Mouse (Mus musculus) olfactory bulb, adult 2 months (tissue): Measurements from ENCODE around the gene Ang6. TPM values are rescaled to one million over a fixed set of nuclear protein-coding genes. Genes with fewer than 3 reads are reported as not detected.
"Not testable (repeated sequence)": the region's sequence is repeated elsewhere in the genome, so short reads cannot be mapped to it uniquely, and the experiment has no call there.

Experiments used
- H3K27ac ChIP-seq: fragments of 200-500 bp; 2 replicates; pipeline ENCODE4 v1.5.1; 2012; ENCODE audit warnings: low read depth, low read length; ENCODE audit not compliant: insufficient read depth
- H3K4me1 ChIP-seq: fragments of 200-500 bp; 2 replicates; pipeline ENCODE4 v1.6.1; 2012; ENCODE audit warnings: low read length; ENCODE audit not compliant: control insufficient read depth, insufficient read depth
- H3K4me3 ChIP-seq: fragments of 200-500 bp; 2 replicates; pipeline ENCODE4 v1.5.1; 2012; ENCODE audit warnings: mild to moderate bottlenecking, low read depth, low read length, moderate library complexity; ENCODE audit not compliant: insufficient read depth
- CTCF ChIP-seq: fragments of 200-500 bp; IDR thresholded peaks from 2 replicates; pipeline ENCODE4 v1.5.1; 2012; ENCODE audit warnings: low read depth, mild to moderate bottlenecking, low read length, moderate library complexity; ENCODE audit not compliant: insufficient read depth
- POLR2A ChIP-seq: fragments of 200-500 bp; IDR thresholded peaks from 2 replicates; pipeline ENCODE4 v1.6.1; 2012; ENCODE audit warnings: mild to moderate bottlenecking, low read depth, low read length, moderate library complexity; ENCODE audit not compliant: insufficient read depth
- WGBS: fragments of 180-500 bp; shearing (Covaris S2); methylation state at CpG from one replicate; pipeline ENCODE4 v1.1.7; 2018; 5-methylcytosine and 5-hydroxymethylcytosine counted together
- polyA plus RNA-seq: library from polyadenylated mRNA; stranded (reverse); fragments of >200 nt; gene quantifications from 2 replicates; pipeline ENCODE4 v1.2.4, GENCODE M21; 2012; ENCODE audit warnings: low replicate concordance; ENCODE audit not compliant: missing spikeins, insufficient read depth, insufficient read length

Gene Ang6
- not detected in 2 replicates for polyA plus RNA-seq

DNA sequence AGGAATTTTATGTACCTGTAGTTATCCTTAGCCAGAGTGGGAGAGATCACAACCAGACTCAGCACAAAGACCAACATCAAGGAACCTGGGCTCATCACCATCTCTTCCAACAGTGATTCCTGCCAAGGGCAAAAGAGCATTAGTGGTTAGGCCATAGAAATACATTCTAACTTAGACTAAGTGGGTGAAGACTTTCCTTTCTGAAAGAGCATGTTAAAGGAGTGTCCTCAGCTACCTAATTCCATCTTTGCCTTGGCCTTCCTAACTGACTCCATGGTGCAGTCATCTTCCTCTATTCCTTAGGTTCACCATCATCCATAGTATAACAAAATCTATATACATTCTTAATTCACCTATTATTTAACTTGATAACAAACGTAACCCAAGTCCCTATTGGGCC lies at the start of gene Ang6:
TSS of gene Ang6 (minus strand) at position 101 of the 400 bp plus-strand sequence.
- Histone ChIP-seq H3K4me3 (no peak within 1 kb of the TSS), H3K4me1 (no peaks in the 10 kb centered on the region), H3K27ac (no peak within 1 kb of the TSS)
- WGBS: 91% methylated on average over 1 of the region's 1 CpGs
- TF ChIP-seq CTCF: no peak
- TF ChIP-seq POLR2A: no peak

DNA sequence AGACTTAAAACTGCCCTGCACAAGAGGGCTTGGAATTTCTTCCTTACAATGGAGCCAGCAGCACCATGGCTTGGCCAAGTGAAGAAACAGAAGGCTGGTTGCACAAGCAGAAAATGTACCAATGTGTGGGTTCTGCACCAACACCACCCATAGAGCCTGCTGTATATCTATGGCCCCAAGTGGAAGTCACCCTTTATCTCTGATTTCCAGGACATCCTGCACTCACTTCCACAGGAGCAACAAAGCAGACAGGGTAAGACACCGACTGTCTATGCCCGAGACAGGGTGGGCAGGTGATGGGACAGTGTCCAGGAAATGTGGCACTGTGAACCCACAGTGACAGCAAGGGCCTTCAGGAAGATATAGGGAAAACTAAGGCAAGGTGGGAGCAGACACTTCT lies 44.5 kb upstream of the Ang6 start:
- H3K4me1 ChIP-seq, H3K27ac ChIP-seq, H3K4me3 ChIP-seq: not testable (repeated sequence)
- 95% methylated on average over 2 of the region's 2 CpGs for WGBS

DNA sequence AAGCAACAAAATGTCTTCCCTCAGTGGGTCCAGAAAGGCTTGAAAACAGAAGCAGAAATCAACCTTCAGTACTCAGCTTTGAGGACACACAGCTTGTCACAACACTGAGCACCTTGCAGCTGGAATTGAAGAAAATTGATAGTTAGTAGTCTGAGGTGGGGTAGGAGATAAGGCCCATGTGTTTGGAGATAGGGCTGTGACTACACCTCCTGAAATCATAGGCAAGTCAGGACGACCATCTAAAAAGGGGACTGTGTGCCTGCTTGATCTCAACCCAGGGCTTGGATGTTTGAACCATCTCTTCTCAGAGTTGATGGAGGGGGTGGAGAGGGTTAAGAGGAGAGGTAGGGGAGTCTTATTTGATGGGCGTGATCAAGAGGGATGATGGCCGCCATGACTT lies 29.8 kb upstream of the Ang6 start:
- H3K4me3 ChIP-seq, H3K4me1 ChIP-seq, H3K27ac ChIP-seq: not testable (repeated sequence)
- 87% methylated on average over 1 of the region's 3 CpGs for WGBS

DNA sequence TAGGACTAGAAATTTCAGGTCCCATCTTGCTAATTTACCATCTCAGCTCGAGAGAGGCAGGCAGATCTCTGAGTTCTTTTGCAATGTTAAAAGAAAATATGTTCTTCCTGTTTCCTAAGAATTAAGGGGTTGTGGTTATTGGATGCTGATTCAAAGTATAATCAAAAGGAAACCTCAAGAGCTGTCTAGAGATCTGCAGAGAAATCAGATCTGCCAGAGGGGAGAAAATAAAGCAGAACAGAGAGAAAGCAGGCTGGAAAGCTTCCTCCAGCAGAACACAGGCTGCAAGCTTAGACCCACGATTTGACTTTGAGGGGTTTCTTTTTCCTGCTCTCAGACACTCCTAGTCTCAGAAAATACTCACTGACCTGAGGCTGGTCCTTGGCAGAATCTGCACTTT lies 7.6 kb upstream of the Ang6 start:
- WGBS: 61% methylated on average over 2 of the region's 2 CpGs
- H3K27ac ChIP-seq, H3K4me1 ChIP-seq, H3K4me3 ChIP-seq: not testable (repeated sequence)

DNA sequence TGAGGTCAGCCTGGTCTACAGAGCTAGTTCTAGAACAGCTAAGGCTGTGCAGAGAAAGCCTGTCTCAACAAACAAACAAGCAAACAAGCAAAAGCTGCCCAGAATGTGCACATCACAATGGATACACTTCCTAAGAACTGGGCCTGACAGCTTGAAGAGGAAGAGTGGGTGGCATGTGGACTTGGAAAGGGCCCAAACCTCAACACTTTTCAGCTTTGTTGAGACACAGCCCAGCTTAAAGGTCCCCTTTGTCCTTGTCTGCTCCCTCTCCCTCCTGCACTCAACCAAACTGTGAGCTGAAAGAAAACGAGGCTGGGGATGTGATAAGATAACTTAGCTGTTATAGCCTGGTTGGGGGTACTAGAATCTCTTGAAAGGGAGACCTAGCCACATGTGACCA lies 6.0 kb upstream of the Ang6 start:
- WGBS: no CpG with 5 or more reads among the region's 1 CpGs
- H3K4me3 ChIP-seq, H3K4me1 ChIP-seq, H3K27ac ChIP-seq: not testable (repeated sequence)

DNA sequence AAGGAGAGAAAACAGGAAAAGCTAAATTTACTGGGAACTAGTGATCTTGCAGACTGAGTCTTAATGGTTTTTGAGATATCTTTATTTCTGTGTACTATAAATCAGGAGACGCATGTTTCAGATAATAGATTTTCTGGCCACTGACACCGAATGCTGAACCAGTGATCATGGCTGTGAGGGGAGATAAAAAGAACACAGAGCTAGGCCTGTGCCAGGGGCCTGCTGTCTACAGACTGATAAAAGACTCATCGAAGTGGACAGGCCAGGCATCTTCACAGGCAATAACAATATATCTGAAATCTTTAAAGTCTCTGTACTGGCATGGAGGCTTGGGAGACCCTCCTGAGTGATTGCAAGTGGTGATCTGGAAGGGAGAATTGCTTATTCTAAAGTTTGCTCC lies 469 bp downstream of the Ang6 start:
- WGBS: 90% methylated on average over 3 of the region's 3 CpGs
- Histone ChIP-seq H3K4me1 (no peaks in the 10 kb centered on the region), H3K27ac (no peak overlapping the region), H3K4me3 (no peak overlapping the region)
- TF ChIP-seq POLR2A (no peak), CTCF (no peak)

DNA sequence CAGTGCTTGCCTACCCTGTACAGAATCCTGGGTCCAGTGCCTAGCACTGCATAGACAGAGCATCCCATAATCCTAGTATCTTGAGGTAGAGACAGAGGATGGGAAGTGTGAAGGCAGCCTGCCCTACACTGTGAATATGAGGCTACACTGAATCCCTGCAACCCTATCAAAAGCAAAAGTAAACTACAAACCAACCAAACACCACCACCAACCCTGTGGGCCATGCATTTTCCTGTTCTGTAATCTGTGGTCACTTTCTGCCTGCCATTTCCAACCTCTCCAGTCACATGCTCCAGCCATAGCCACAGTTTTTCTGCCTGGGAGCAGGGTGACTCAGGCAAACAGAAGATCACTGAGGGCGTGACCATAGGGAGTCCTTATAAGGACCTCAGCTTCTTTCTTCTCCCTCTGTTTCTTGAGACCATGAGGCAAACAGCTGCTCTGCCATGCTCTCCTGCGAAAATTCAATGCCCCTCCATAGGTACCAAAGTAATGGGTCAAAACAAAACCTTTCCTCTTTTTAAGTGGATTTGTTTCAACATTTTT lies 3.5 kb downstream of the Ang6 start:
- H3K4me1 ChIP-seq, H3K27ac ChIP-seq, H3K4me3 ChIP-seq: not testable (repeated sequence)
- WGBS: 85% methylated on average over 2 of the region's 2 CpGs

DNA sequence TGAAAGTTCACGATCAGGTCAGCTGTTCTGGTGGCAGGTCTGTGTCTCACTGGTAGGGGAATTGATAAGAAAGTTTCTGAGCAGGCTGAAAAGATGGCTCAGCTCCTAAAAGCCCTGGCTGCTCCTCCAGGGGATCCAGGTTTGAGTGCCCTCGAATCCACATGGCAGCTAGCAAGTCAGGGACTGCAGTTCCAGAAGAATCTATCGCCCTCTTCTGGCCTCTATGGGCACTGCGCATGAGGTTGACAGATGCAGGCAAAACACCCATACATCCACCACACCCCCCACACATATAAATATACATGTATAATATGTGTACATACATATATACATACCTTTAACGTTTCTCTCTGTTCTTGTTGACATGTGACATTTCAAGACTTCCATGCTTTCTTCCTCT lies 14.7 kb downstream of the Ang6 start:
- not testable (repeated sequence) for H3K4me1 ChIP-seq, H3K4me3 ChIP-seq, H3K27ac ChIP-seq
- 18% methylated on average over 5 of the region's 5 CpGs for WGBS

DNA sequence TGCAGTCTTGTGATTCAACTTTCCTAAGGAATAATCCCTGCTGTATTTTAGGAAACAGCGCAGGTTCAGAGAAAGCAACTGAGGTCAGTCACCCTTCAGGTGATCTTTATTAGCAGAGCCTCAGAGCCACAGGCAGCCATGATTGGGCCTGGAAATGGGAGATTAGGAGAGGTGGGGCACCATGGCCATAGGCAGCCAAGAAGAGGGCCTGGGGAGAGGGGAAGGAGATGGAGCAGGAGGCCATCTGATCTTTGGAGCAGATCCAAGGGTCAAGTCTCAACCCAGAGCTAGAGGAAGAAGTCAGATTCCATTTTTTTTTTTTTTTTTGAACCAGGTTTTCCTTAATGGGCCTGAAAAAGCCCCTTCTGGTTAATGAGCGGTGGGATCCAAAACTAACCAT lies 15.9 kb downstream of the Ang6 start:
- WGBS: 95% methylated on average over 2 of the region's 2 CpGs
- no peak overlapping the region for H3K27ac ChIP-seq
- TF ChIP-seq CTCF: no peak
- no peak for TF ChIP-seq POLR2A
- H3K4me1 ChIP-seq: no peaks in the 10 kb centered on the region
- no peak overlapping the region for H3K4me3 ChIP-seq

DNA sequence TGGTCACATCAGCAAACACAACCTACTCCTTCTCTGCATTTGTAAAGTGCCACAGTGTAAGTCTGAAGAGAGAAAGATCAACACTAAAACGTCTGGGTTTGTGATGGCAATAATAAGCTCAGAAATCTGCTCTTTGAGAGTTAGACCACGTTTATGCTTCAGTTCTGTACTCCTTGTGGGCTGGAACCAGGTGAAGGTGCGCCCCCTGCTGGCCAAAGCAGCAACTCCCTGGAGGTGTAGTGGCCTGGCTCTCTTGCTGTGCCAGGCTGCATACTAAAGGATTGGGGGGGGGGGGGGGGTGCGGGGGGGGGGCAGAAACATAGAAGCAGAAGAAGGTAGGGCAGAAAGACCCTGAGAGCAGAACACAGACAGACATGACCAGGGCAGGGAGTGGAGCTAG lies 18.2 kb downstream of the Ang6 start:
- TF ChIP-seq CTCF: 0 out of 2 replicates have a peak, but pooled peaks have one; percentile 36
- TF ChIP-seq POLR2A: no peak
- Histone ChIP-seq H3K4me1 (no peaks in the 10 kb centered on the region), H3K4me3 (no peak overlapping the region), H3K27ac (no peak overlapping the region)
- 0% methylated on average over 4 of the region's 4 CpGs for WGBS

DNA sequence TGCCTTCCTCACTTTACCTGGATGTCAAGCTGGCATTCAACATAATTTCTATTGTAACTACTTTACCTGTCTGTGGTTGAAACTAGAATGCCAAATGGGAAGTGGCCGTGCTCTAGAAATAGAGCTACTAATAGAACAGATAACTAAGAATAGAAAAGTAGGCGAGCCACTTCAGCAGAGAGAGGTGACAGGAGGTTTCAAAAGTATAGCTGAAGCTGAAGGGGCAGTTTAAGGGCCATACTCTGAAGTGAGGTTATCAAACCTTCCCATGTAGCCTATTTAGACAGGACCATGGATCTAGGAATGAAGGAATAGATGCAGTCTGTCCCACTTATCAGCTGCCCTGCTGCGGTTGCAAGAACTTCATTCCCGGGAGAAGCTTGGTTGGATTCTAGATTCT lies 18.6 kb downstream of the Ang6 start:
- WGBS: 59% methylated on average over 4 of the region's 4 CpGs
- Histone ChIP-seq H3K27ac (no peak overlapping the region), H3K4me1 (no peaks in the 10 kb centered on the region), H3K4me3 (no peak overlapping the region)
- no peak for TF ChIP-seq POLR2A
- no peak for TF ChIP-seq CTCF

DNA sequence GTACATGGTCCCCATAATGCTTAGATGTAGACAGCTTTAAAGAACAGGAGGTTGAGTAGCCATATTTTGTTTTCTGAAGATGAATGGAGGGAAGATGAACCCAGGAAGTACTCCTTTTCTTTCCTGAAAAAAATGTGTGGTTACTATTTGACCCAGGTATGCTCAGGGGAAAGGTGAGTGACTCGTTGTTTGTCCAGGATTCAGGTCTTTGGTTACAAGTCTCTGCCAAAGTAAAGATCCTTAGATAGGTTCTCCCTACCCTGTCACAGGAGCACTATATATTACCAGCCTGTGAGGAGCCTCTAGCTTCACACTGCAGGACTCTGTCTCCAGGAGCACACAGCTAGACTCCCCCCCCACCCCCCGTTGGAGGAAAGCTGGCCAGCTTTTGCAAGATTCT lies 45.3 kb downstream of the Ang6 start, which contains the start of gene Ang5:
TSS of gene Ang5 (plus strand) at position 301 of the 400 bp plus-strand sequence.
- WGBS: no CpG with 5 or more reads among the region's 2 CpGs
- not testable (repeated sequence) for H3K27ac ChIP-seq, H3K4me3 ChIP-seq, H3K4me1 ChIP-seq

DNA sequence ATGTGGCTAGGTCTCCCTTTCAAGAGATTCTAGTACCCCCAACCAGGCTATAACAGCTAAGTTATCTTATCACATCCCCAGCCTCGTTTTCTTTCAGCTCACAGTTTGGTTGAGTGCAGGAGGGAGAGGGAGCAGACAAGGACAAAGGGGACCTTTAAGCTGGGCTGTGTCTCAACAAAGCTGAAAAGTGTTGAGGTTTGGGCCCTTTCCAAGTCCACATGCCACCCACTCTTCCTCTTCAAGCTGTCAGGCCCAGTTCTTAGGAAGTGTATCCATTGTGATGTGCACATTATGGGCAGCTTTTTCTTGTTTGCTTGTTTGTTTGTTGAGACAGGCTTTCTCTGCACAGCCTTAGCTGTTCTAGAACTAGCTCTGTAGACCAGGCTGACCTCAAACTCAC lies 47.0 kb downstream of the Ang6 start:
- not testable (repeated sequence) for H3K4me3 ChIP-seq, H3K27ac ChIP-seq, H3K4me1 ChIP-seq
- no CpG with 5 or more reads among the region's 1 CpGs for WGBS

DNA sequence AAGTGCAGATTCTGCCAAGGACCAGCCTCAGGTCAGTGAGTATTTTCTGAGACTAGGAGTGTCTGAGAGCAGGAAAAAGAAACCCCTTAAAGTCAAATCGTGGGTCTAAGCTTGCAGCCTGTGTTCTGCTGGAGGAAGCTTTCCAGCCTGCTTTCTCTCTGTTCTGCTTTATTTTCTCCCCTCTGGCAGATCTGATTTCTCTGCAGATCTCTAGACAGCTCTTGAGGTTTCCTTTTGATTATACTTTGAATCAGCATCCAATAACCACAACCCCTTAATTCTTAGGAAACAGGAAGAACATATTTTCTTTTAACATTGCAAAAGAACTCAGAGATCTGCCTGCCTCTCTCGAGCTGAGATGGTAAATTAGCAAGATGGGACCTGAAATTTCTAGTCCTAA lies 48.7 kb downstream of the Ang6 start:
- 48% methylated on average over 2 of the region's 2 CpGs for WGBS
- H3K27ac ChIP-seq, H3K4me1 ChIP-seq, H3K4me3 ChIP-seq: not testable (repeated sequence)
